Mouse (Mus musculus) embryonic facial prominence, embryonic 15.5 days (tissue): Measurements from ENCODE around the gene Sh3rf3. TPM values are rescaled to one million over a fixed set of nuclear protein-coding genes. Genes with fewer than 3 reads are reported as not detected.

Source experiments
- ATAC-seq: fragments of 200-750 bp; cut with Nextera tagmentation; 2 replicates; pipeline ENCODE4 v1.8.0; 2017; ENCODE audit warnings: low read depth, moderate TSS enrichment; ENCODE audit not compliant: insufficient number of reproducible peaks, low FRiP score, low TSS enrichment
- H3K27ac ChIP-seq: fragments of 300-500 bp; sonication (generic); replicated peaks from 2 replicates; pipeline ENCODE4 v1.5.1; 2015; ENCODE audit warnings: mild to moderate bottlenecking, inconsistent platforms
- H3K27me3 ChIP-seq: fragments of 300-500 bp; sonication (generic); 2 replicates; pipeline ENCODE4 v1.6.1; 2015; ENCODE audit warnings: inconsistent platforms
- H3K36me3 ChIP-seq: fragments of 300-500 bp; sonication (generic); 2 replicates; pipeline ENCODE4 v1.6.1; 2015; ENCODE audit warnings: mild to moderate bottlenecking, inconsistent platforms
- H3K4me1 ChIP-seq: fragments of 300-500 bp; sonication (generic); 2 replicates; pipeline ENCODE4 v1.6.1; 2015; ENCODE audit warnings: inconsistent platforms
- H3K4me2 ChIP-seq: fragments of 300-500 bp; sonication (generic); replicated peaks from 2 replicates; pipeline ENCODE4 v1.6.1; 2015; ENCODE audit warnings: mild to moderate bottlenecking, inconsistent platforms
- H3K4me3 ChIP-seq: fragments of 300-500 bp; sonication (generic); replicated peaks from 2 replicates; pipeline ENCODE4 v1.5.1; 2015; ENCODE audit warnings: mild to moderate bottlenecking, inconsistent platforms
- H3K9ac ChIP-seq: fragments of 300-500 bp; sonication (generic); 2 replicates; pipeline ENCODE4 v1.6.1; 2015; ENCODE audit warnings: inconsistent platforms
- H3K9me3 ChIP-seq: fragments of 300-500 bp; sonication (generic); replicated peaks from 2 replicates; pipeline ENCODE4 v1.6.1; 2016; ENCODE audit warnings: inconsistent platforms
- WGBS: fragments of 180-500 bp; shearing (Covaris S2); methylation state at CpG from one replicate; pipeline ENCODE4 v1.1.7; 2015; 5-methylcytosine and 5-hydroxymethylcytosine counted together
- polyA plus RNA-seq: library from polyadenylated mRNA; unstranded; fragments of >200 nt; fragmentation: Nextera tagmentation; extraction: Ambion mirVana; gene quantifications from 2 replicates; pipeline ENCODE4 v1.2.1, GENCODE M21; 2015

Sh3rf3 gene
- polyA plus RNA-seq, 1 experiment from 2014 or later: 3.1 TPM

DNA sequence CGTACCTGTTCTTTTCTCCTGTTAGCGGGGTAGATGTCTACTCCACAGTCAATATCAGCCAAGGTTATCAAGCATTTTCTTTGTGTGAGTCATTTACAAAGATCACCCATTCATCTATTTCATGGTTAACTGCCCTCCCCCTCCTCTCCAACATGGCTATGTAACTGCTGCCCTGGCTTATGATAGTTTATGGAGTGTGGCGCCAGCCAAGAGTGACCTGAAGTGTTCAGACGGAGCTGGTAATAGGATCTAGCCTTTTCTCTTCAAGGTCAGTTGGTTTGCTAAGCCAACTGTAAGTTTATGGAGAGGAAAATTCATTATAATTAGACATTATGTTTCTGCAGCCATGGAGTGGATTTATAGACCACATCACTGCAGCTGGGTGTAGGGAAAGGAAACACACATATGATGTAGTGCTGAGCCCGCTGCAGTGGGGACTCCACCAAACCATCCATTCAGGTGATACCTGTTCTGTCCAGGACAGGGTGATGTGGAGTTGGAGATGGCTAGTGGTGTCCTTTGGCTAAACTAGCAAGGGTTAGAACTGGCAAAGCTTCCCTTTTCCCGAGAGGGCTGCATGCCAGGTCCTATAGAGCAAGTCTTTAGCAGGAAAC lies 109.2 kb downstream of the Sh3rf3 start:
- no peak for ATAC-seq
- Histone ChIP-seq H3K36me3 (no peaks in the 10 kb centered on the region), H3K27ac (no peak overlapping the region), H3K4me2 (no peak overlapping the region), H3K27me3 (no peaks in the 10 kb centered on the region), H3K9me3 (no peaks in the 10 kb centered on the region), H3K4me3 (no peak overlapping the region), H3K4me1 (no peaks in the 10 kb centered on the region), H3K9ac (no peak overlapping the region)
- 85% methylated on average over 6 of the region's 6 CpGs for WGBS

DNA sequence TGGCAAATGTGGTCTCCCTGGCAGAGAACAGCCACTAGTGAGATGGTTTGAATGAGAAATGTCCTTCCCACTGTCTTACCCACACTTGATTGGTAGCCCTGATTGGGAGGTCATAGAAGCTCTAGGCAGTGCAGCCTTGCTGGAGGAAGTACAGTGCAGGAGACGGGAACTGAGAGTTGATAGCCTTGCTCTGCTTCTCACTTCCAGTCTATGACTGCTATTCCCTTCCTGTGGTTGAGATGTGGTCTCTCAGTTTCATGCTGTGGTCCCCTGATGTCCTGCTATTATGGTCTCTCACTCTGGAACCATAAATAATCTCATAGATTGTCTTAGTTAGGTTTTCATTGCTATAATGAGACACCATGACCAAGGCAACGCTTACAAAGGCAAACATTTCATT lies 109.8 kb downstream of the Sh3rf3 start:
- WGBS: 84% methylated on average over 2 of the region's 2 CpGs
- Histone ChIP-seq H3K4me1 (no peaks in the 10 kb centered on the region), H3K36me3 (no peaks in the 10 kb centered on the region), H3K9ac (no peak overlapping the region), H3K9me3 (no peaks in the 10 kb centered on the region), H3K4me2 (no peak overlapping the region), H3K4me3 (no peak overlapping the region), H3K27me3 (no peaks in the 10 kb centered on the region), H3K27ac (no peak overlapping the region)
- ATAC-seq: no peak

DNA sequence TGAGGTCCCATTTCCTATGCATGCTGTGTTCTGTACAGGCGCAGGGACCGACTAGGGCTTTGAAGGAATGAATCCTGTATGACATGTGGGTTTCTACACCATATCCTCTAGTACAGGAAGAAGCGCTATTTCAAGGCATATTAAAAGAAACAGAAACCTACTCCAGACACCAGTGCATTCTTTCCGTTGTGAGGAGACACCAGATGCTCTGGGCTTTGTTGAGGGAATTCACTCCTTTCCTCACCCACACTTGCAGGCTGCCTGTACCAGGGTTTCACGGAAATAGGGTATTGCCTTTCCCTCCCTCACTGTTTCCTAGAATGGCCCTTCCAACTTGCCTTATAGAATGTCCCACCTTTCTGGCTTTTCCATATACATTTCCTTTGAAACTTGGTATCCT lies 113.4 kb downstream of the Sh3rf3 start:
- no peak for ATAC-seq
- Histone ChIP-seq H3K4me1 (peaks cover 7% of the 10 kb centered on the region; the same call in 1 of the 2 replicates), H3K27me3 (no peaks in the 10 kb centered on the region), H3K9me3 (no peaks in the 10 kb centered on the region), H3K27ac (no peak overlapping the region), H3K4me2 (no peak overlapping the region), H3K36me3 (no peaks in the 10 kb centered on the region), H3K4me3 (no peak overlapping the region), H3K9ac (no peak overlapping the region)
- WGBS: 49% methylated on average over 5 of the region's 5 CpGs

DNA sequence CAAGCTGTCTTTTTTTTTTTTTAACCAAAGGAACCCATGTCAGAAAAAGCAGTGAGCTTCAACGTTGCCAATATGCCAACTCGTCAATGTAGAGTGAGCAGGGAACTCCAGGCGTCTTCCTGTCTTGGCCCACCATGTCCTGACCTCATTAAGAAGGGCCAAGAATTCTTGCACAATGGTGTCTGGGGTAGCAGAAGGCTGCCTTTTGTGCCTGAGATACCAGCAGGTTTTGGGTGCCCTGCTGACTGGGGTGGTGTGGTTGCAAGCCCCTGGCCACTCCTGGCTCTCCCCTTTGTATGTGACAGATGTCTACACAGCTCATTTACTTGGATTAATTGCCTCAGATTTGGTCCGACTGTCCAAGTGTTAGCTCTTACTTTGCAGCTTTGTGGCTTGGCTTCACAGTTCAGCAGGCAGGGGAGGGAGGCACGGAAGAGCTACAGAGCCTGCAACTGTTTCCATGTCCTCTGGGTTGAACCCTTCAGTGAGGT lies 115.8 kb downstream of the Sh3rf3 start:
- Histone ChIP-seq H3K4me2 (no peak overlapping the region), H3K4me1 (peaks cover 18% of the 10 kb centered on the region), H3K27me3 (no peaks in the 10 kb centered on the region), H3K9me3 (no peaks in the 10 kb centered on the region), H3K4me3 (no peak overlapping the region), H3K27ac (no peak overlapping the region), H3K9ac (no peak overlapping the region), H3K36me3 (no peaks in the 10 kb centered on the region)
- no peak for ATAC-seq
- 72% methylated on average over 5 of the region's 5 CpGs for WGBS

DNA sequence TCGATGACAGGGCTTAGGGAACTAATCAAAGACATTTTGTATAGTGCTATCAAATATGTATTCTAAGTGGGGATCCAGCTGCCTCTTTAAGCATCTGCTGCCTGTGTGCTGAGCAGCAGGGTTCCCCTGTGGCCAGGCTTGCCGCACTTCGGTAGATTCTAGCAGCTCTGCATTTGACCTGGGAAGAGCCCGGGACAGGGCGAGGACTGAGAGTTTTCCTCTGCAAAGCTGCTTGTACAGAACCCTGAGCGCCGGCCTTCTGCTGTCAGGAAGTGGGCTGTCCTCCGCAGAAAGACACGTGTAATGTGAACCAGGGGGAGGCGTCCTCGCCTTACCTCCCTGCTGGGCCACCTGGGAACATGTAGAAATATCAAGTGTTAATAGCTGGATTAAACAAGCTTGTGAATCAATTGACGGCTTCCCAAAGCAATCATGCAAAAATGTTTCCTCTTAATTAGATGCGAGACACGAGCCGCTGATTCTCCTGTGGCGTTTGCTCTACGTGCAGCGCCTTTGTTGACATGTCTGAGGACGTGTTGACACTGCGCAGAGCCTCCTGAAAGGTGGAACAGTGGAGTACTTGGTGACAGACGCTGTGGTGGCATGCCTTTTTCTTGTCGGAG lies 119.1 kb downstream of the Sh3rf3 start:
- no peaks in the 10 kb centered on the region for H3K9me3 ChIP-seq
- peak overlapping the region; percentile 38 for H3K4me2 ChIP-seq
- no peak overlapping the region for H3K9ac ChIP-seq
- H3K36me3 ChIP-seq: no peaks in the 10 kb centered on the region
- H3K27me3 ChIP-seq: no peaks in the 10 kb centered on the region
- 0 out of 2 replicates have a peak overlapping the region, but pooled peaks have one; percentile 1 for H3K4me3 ChIP-seq
- H3K4me1 ChIP-seq: peaks cover 23% of the 10 kb centered on the region
- no peak overlapping the region for H3K27ac ChIP-seq
- 23% methylated on average over 22 of the region's 22 CpGs for WGBS
- ATAC-seq: peak; percentile 61

DNA sequence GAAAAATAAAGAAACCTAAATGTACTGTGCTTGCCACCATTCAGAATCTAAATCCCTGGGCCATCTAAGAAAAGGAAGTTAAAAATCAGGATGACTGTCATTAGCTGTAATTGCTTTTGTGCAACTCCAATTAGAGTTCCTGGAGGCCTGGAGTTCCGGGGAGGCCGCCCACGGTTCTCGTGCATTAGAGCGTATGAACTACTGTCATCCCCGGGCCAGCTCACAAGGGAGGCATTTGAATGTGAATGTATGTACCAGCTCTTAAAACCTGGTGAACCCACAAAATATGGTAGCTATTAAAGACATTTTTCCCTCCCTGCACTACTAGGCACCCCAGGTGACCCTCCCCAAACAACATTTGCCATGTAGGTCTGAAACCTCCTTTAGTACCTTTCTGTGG lies 122.4 kb downstream of the Sh3rf3 start:
- no peak for ATAC-seq
- Histone ChIP-seq H3K27ac (no peak overlapping the region), H3K27me3 (no peaks in the 10 kb centered on the region; the same call in 1 of the 2 replicates), H3K4me2 (no peak overlapping the region), H3K4me3 (no peak overlapping the region), H3K9ac (no peak overlapping the region), H3K9me3 (no peaks in the 10 kb centered on the region), H3K4me1 (peaks cover 19% of the 10 kb centered on the region), H3K36me3 (no peaks in the 10 kb centered on the region)
- WGBS: 50% methylated on average over 6 of the region's 6 CpGs

DNA sequence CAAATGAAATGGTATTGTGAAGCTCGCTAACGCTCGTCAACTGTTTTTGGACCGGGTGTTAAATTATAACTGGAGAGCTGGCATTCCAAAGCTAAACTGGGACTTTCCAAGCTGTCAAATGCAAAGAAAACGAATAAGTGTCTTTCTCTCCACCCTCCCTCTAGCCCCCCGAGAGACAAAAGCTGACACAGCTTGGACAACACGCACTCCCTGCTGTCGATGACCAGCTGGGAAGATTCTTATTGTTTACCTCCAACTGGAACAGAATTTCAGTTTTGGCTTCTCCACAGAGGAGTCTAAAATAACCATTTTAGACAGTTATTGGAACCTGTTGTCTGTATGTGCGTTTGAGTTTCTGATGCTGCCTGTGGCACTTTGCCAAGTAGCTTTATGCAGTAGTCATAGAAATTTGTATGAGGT lies 123.3 kb downstream of the Sh3rf3 start:
- ATAC-seq: no peak
- peaks cover 18% of the 10 kb centered on the region for H3K4me1 ChIP-seq
- WGBS: 56% methylated on average over 9 of the region's 9 CpGs
- no peaks in the 10 kb centered on the region; the same call in 1 of the 2 replicates for H3K27me3 ChIP-seq
- no peak overlapping the region for H3K9ac ChIP-seq
- H3K27ac ChIP-seq: no peak overlapping the region
- H3K36me3 ChIP-seq: no peaks in the 10 kb centered on the region
- H3K4me2 ChIP-seq: no peak overlapping the region
- no peaks in the 10 kb centered on the region for H3K9me3 ChIP-seq
- H3K4me3 ChIP-seq: no peak overlapping the region

DNA sequence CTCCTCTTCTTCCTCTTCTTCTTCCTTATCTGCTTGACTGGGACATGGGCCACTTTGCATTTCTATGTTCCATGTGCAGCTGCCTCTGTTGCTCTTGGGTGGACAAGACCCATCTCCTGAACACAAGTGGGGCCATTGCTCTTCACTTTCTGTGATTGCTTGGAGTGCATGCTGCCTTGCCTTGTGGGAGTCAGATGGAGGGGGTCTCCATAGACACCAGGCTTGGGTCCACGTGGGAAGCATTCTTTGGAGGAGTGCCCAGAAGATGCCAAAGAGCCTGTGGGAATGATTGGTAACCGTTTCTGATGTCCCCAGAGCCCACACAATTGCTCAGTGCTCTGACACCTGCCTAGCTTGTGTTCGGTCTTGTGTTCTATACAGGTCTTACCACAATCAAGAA lies 124.4 kb downstream of the Sh3rf3 start:
- Histone ChIP-seq H3K4me2 (no peak overlapping the region), H3K27me3 (no peaks in the 10 kb centered on the region; the same call in 1 of the 2 replicates), H3K9me3 (no peaks in the 10 kb centered on the region), H3K36me3 (no peaks in the 10 kb centered on the region), H3K27ac (no peak overlapping the region), H3K9ac (no peak overlapping the region), H3K4me3 (no peak overlapping the region), H3K4me1 (peaks cover 7% of the 10 kb centered on the region; the same call in 1 of the 2 replicates)
- ATAC-seq: no peak
- 63% methylated on average over 3 of the region's 3 CpGs for WGBS

DNA sequence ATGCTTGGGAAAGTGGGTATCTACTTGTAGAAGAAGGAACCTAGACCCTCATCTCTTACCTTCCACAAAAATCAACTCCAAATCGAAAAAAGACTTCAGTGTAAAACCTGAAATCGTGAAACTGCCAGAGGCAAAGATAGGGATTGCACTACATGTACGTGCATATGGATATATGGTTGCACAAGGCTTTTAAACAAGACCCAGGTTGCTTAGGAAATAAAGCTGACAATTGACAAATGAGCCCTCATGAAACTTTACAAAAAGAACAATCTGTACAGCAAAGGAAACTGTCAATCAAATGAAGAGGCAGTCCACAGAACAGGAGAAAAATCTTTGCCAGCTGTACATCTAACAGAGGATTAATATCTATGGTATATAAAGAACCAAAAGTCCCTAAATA lies 129.7 kb downstream of the Sh3rf3 start:
- Histone ChIP-seq H3K9me3 (no peaks in the 10 kb centered on the region), H3K4me1 (peaks cover 17% of the 10 kb centered on the region), H3K27me3 (no peaks in the 10 kb centered on the region; the same call in 1 of the 2 replicates), H3K27ac (no peak overlapping the region), H3K9ac (no peak overlapping the region), H3K4me2 (no peak overlapping the region), H3K4me3 (no peak overlapping the region), H3K36me3 (no peaks in the 10 kb centered on the region)
- no peak for ATAC-seq
- 65% methylated on average over 3 of the region's 3 CpGs for WGBS

DNA sequence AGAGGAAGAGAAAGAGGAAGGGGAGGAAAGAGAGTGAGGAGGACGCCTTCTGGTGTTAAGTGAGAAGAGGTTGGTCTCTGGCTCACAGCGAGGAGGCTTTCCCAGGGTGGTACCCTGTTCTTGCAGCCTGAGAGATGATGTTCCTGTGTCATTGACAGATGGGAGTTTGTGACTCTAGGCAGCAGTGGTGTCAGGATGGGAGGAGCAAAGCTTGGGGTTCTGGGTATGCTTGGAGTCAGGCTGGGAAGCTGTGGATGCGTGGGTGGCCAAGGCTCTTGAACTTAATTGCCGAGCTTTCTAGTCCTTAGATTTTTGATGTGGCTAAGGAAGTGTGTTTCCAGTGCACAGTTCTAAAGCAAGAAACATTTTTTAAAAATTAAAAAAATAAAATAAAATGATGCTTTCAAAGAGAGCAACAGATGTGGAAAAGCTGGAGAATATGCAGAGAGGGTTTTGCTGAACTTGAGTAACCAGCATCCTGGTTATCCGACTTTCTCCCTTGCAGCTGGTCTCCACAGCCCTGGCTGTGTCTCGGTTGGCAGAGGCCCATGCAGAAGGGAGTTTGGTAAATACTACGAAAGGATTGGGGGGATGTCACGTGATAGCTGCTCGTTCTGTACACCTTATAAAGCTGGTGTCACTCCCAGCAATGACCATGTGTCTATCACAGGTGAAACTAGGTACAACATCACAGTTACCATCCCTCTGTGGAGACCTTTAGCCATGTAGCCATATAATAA lies 130.7 kb downstream of the Sh3rf3 start:
- WGBS: 56% methylated on average over 9 of the region's 9 CpGs
- Histone ChIP-seq H3K36me3 (no peaks in the 10 kb centered on the region), H3K27ac (peak overlapping the region; percentile 69), H3K27me3 (no peaks in the 10 kb centered on the region; the same call in 1 of the 2 replicates), H3K9me3 (no peaks in the 10 kb centered on the region), H3K4me1 (peaks cover 17% of the 10 kb centered on the region), H3K4me3 (no peak overlapping the region), H3K9ac (no peak overlapping the region), H3K4me2 (no peak overlapping the region)
- no peak for ATAC-seq

DNA sequence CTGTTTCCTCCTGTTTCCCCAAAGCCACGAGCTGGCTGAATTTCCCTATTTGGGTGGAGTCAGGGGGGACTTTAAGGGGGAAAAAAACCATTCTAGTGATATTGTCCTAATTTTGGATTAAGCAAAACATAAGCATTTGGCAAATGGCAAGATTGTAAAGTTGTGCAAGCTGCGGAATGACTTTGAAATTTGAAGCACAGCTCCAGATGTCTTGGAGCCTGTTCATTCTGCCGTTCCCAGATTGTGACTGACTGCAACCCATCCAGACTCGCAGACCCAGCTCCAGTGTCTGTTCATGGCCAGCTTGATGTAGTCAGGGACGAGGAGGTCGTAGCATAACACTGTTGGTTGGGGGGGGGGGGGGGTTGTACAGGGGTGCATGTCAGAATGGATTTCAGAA lies 131.8 kb downstream of the Sh3rf3 start:
- H3K9ac ChIP-seq: no peak overlapping the region
- no peaks in the 10 kb centered on the region; the same call in 1 of the 2 replicates for H3K27me3 ChIP-seq
- H3K27ac ChIP-seq: peak overlapping the region; percentile 69; the same call in 1 of the 2 replicates
- H3K36me3 ChIP-seq: no peaks in the 10 kb centered on the region
- whole genome bisulfite sequencing: 17% methylated on average over 6 of the region's 6 CpGs
- H3K4me1 ChIP-seq: peaks cover 22% of the 10 kb centered on the region
- no peak overlapping the region for H3K4me2 ChIP-seq
- H3K4me3 ChIP-seq: no peak overlapping the region
- ATAC-seq: peak; percentile 80
- no peaks in the 10 kb centered on the region for H3K9me3 ChIP-seq
